Mouse (Mus musculus) liver, postnatal 0 days (tissue): ENCODE data around the gene Pakap. TPM values are rescaled to one million over a fixed set of nuclear protein-coding genes. Genes with fewer than 3 reads are reported as not detected.
A peak's percentile ranks its signal among the peaks of the same experiment; 100 is the strongest.

Experiments
- ATAC-seq: fragments of 200-750 bp; cut with Nextera tagmentation; 2 replicates; pipeline ENCODE4 v1.8.0; 2017; ENCODE audit warnings: mild to moderate bottlenecking, moderate library complexity
- DNase-seq: peaks from one replicate; pipeline ENCODE4 v3.0.0-alpha.2; 2016
- H3K27ac ChIP-seq: fragments of 300-500 bp; sonication (generic); 2 replicates; pipeline ENCODE4 v1.5.1; 2014; ENCODE audit warnings: antibody characterized with exemption, moderate library complexity, mild to moderate bottlenecking, low read depth
- H3K27me3 ChIP-seq: fragments of 300-500 bp; sonication (generic); 2 replicates; pipeline ENCODE4 v1.6.1; 2014; ENCODE audit warnings: low read length, control low read depth, mixed read lengths; ENCODE audit not compliant: insufficient read depth
- H3K36me3 ChIP-seq: fragments of 300-500 bp; sonication (generic); replicated peaks from 2 replicates; pipeline ENCODE4 v1.6.1; 2014; ENCODE audit warnings: mild to moderate bottlenecking, control low read depth, low read length, moderate library complexity, mixed read lengths; ENCODE audit not compliant: insufficient read depth
- H3K4me1 ChIP-seq: fragments of 300-500 bp; sonication (generic); 2 replicates; pipeline ENCODE4 v1.6.1; 2014; ENCODE audit warnings: antibody characterized with exemption, mild to moderate bottlenecking, control low read depth; ENCODE audit not compliant: insufficient read depth
- H3K4me2 ChIP-seq: fragments of 300-500 bp; sonication (generic); 2 replicates; pipeline ENCODE4 v1.6.1; 2014; ENCODE audit warnings: low read depth, mild to moderate bottlenecking, low read length, moderate library complexity, mixed read lengths
- H3K4me3 ChIP-seq: fragments of 300-500 bp; sonication (generic); 2 replicates; pipeline ENCODE4 v1.5.1; 2014; ENCODE audit warnings: low read depth, low read length
- H3K9ac ChIP-seq: fragments of 300-500 bp; sonication (generic); replicated peaks from 2 replicates; pipeline ENCODE4 v1.6.1; 2014; ENCODE audit warnings: mild to moderate bottlenecking, moderate library complexity
- H3K9me3 ChIP-seq: fragments of 300-500 bp; sonication (generic); 2 replicates; pipeline ENCODE4 v1.6.1; 2016; ENCODE audit warnings: mild to moderate bottlenecking, control low read depth, low read length, mixed read lengths
- CTCF ChIP-seq: sonication (generic); IDR thresholded peaks from 2 replicates; pipeline ENCODE4 v1.5.1; 2016; ENCODE audit warnings: antibody characterized with exemption, low read depth
- EP300 ChIP-seq: IDR thresholded peaks from 2 replicates; pipeline ENCODE4 v1.6.1; 2016; ENCODE audit warnings: antibody characterized with exemption, low read depth, mild to moderate bottlenecking
- WGBS: fragments of 180-500 bp; shearing (Covaris S2); extraction: QIAGEN DNeasy Blood & Tissue Kit; methylation state at CpG from one replicate; pipeline ENCODE4 v1.1.7; 2014; ENCODE audit not compliant: insufficient replicate concordance; 5-methylcytosine and 5-hydroxymethylcytosine counted together
- polyA plus RNA-seq: library from polyadenylated mRNA; unstranded; fragments of >200 nt; fragmentation: Nextera tagmentation; extraction: Ambion mirVana; gene quantifications from 2 replicates; pipeline ENCODE4 v1.2.1, GENCODE M21; 2015

Gene Pakap
- polyA plus RNA-seq, 1 experiment from 2014 or later, result 0.79 TPM

GRCm38 (mm10) chr4:57845541-57846210 lies 277.7 kb downstream of the Pakap start:
- TF ChIP-seq EP300 (no peak), CTCF (no peak)
- no peaks in the 10 kb centered on the region for H3K9me3 ChIP-seq
- DNase-seq, result no peak

DNA sequence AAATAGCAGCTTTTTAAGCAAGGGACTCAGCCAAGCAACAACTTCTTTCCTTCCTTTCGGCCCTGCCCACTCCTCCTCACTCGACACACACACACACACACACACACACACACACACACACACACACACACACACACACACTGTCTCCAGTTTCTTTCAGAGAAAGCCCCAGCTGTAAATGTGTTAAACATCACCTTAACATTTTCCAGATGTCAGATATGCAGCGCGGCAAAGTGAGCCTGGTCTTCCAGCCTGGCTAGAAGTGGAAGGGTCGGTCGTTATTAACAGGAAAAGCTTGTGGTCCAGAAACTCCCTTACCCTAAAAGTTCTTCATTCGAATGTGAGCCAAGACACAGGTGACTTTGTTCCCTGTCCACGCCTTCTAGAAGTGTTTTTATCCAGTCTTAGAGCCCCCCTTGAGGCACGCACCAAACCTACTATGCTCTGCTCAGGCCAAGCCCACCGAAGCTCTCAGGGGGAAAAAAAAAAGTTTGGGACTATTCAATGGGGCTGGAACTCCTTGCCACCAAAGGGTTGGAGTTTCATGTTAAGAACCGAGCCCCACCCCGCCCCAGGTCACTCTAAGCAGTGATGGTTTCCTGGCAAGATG lies 278.5 kb downstream of the Pakap start:
- ATAC-seq, result no peak
- H3K36me3 ChIP-seq, result no peaks in the 10 kb centered on the region
- TF ChIP-seq CTCF (no peak), EP300 (no peak)
- H3K4me3 ChIP-seq, result peak overlapping the region; percentile 34; the same call in 1 of the 2 replicates
- H3K4me2 ChIP-seq, result peak overlapping the region; percentile 50
- 38% methylated on average over 12 of the region's 12 CpGs for WGBS
- no peak overlapping the region for H3K9ac ChIP-seq
- DNase-seq, result no peak
- no peaks in the 10 kb centered on the region for H3K9me3 ChIP-seq
- no peak overlapping the region for H3K27ac ChIP-seq
- no peaks in the 10 kb centered on the region for H3K27me3 ChIP-seq
- H3K4me1 ChIP-seq, result no peaks in the 10 kb centered on the region

More at GRCm38 (mm10) chr4:57845541-57846210, 277.7 kb downstream of the Pakap start:
- Histone ChIP-seq H3K4me3 (peak overlapping the region; percentile 34), H3K36me3 (no peaks in the 10 kb centered on the region), H3K9ac (0 out of 2 replicates have a peak overlapping the region, but pooled peaks have one; percentile 38), H3K4me1 (no peaks in the 10 kb centered on the region), H3K27ac (peak overlapping the region; percentile 55), H3K4me2 (peak overlapping the region; percentile 50), H3K27me3 (no peaks in the 10 kb centered on the region)
- 46% methylated on average over 12 of the region's 12 CpGs for WGBS
- no peak for ATAC-seq

GRCm38 (mm10) chr4:57846991-57847422 lies 279.0 kb downstream of the Pakap start:
- Histone ChIP-seq H3K4me2 (peak overlapping the region; percentile 22; the same call in 1 of the 2 replicates), H3K4me1 (no peaks in the 10 kb centered on the region), H3K4me3 (no peak overlapping the region), H3K9ac (no peak overlapping the region), H3K27ac (peak overlapping the region; percentile 18; the same call in 1 of the 2 replicates), H3K9me3 (no peaks in the 10 kb centered on the region), H3K36me3 (no peaks in the 10 kb centered on the region), H3K27me3 (no peaks in the 10 kb centered on the region)
- ATAC-seq, result no peak; the same call in 1 of the 2 replicates
- no peak for DNase-seq
- no peak for TF ChIP-seq CTCF
- 0 out of 2 replicates have a peak, but pooled peaks have one; percentile 26 for TF ChIP-seq EP300
- 67% methylated on average over 8 of the region's 8 CpGs for WGBS

- WGBS, result 76% methylated on average over 3 of the region's 3 CpGs
- Histone ChIP-seq H3K36me3 (no peaks in the 10 kb centered on the region), H3K27ac (no peak overlapping the region), H3K4me3 (no peak overlapping the region), H3K9me3 (no peaks in the 10 kb centered on the region), H3K9ac (no peak overlapping the region), H3K27me3 (no peaks in the 10 kb centered on the region), H3K4me2 (peak overlapping the region; percentile 22; the same call in 1 of the 2 replicates), H3K4me1 (no peaks in the 10 kb centered on the region)
- TF ChIP-seq CTCF (no peak), EP300 (no peak)
- ATAC-seq (no peak), DNase-seq (no peak)
Measured at GRCm38 (mm10) chr4:57847676-57848075, 279.7 kb downstream of the Pakap start.

- DNase-seq, result no peak
- no peaks in the 10 kb centered on the region for H3K4me1 ChIP-seq
- H3K27me3 ChIP-seq, result no peaks in the 10 kb centered on the region
- H3K4me3 ChIP-seq, result no peak overlapping the region
- H3K27ac ChIP-seq, result no peak overlapping the region
- WGBS, result 44% methylated on average over 6 of the region's 6 CpGs
- H3K4me2 ChIP-seq, result no peak overlapping the region
- no peak overlapping the region for H3K9ac ChIP-seq
- ATAC-seq, result no peak
- H3K9me3 ChIP-seq, result no peaks in the 10 kb centered on the region
- no peaks in the 10 kb centered on the region for H3K36me3 ChIP-seq
- no peak for TF ChIP-seq EP300
- TF ChIP-seq CTCF, result peak; percentile 21; the same call in 1 of the 2 replicates
Measured at GRCm38 (mm10) chr4:57849465-57849864, 281.5 kb downstream of the Pakap start.

- TF ChIP-seq EP300 (no peak), CTCF (no peak)
- DNase-seq, result no peak
- H3K9ac ChIP-seq, result no peak overlapping the region
- 85% methylated on average over 1 of the region's 1 CpGs for WGBS
- no peaks in the 10 kb centered on the region for H3K27me3 ChIP-seq
- H3K4me2 ChIP-seq, result no peak overlapping the region
- no peaks in the 10 kb centered on the region for H3K9me3 ChIP-seq
- H3K4me3 ChIP-seq, result no peak overlapping the region
- 0 out of 2 replicates have a peak, but pooled peaks cover 2% of the 10 kb centered on the region for H3K36me3 ChIP-seq
- no peaks in the 10 kb centered on the region for H3K4me1 ChIP-seq
- no peak for ATAC-seq
- no peak overlapping the region for H3K27ac ChIP-seq
Measured at GRCm38 (mm10) chr4:57851731-57852130, 283.8 kb downstream of the Pakap start.
